Mouse (Mus musculus): ENCODE measurements around the gene Ccl22. TPM values are rescaled to one million over a fixed set of nuclear protein-coding genes. Genes with fewer than 3 reads are reported as not detected.

Ccl22 gene
- polyA plus RNA-seq, 1 experiment = not detected

DNA sequence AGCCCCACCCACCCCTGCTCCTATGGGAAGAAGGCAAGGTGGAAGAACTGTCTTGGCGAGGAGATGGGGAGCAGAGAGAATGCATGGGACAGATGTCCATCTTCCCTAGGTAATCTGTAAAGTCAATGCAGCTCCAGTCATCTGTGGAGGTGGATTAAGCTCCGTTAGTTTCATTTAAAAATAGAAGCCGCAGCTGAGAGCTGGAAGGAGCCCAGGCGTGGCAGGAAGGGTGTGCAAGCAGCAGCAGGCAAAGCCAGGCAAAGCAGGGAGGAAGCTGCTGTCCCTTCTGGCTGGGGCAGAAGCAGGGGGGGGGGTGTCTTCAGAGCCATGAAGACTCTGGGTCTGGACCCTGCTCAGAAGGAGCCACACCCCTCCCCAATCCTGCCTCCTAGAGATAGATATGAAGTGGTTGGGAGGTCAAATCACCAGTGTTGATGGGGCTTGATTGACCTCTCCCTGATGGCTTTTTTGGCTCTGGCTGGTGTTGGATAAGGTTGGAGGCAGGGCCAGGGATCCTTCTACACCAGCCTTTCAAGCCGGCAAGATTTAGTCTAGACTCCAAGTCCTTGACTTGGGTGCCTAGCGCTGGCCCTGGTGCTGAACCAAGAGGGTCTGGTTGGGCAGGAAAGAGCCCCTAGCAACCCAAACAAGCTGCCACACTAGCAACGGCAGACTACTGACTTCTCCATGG lies 55.0 kb downstream of the Ccl22 start:
- no peaks in the 10 kb centered on the region for H3K79me2 ChIP-seq (ENCODE audit: control insufficient read depth, insufficient read depth)
- no peak overlapping the region for H3K4me3 ChIP-seq (ENCODE audit: insufficient read depth, poor library complexity, severe bottlenecking)
- no peak for TF ChIP-seq USF1 (IDR thresholded peaks at IDR 0.05; ENCODE audit: low read depth)
- no peak for TF ChIP-seq MAX (IDR thresholded peaks at IDR 0.05)
- TF ChIP-seq CEBPB (IDR thresholded peaks at IDR 0.05; ENCODE audit: low read depth) = no peak
- no peak for TF ChIP-seq MYOD1 (IDR thresholded peaks at IDR 0.05; ENCODE audit: control insufficient read depth, insufficient read length, low read depth)
- TF ChIP-seq CTCF (IDR thresholded peaks at IDR 0.05; ENCODE audit: control insufficient read depth, insufficient read depth, insufficient read length) = no peak
- TF ChIP-seq MYOG (IDR thresholded peaks at IDR 0.05; ENCODE audit: control insufficient read depth, extremely low read depth, insufficient read length) = no peak
- no peak for TF ChIP-seq FOSL1 (IDR thresholded peaks at IDR 0.05; ENCODE audit: insufficient read depth, low read length, poor library complexity, severe bottlenecking)
- no peaks in the 10 kb centered on the region for H3K79me3 ChIP-seq (ENCODE audit: low read depth)
- no peaks in the 10 kb centered on the region for H3K36me3 ChIP-seq (ENCODE audit: control insufficient read depth, insufficient read depth)
- H3K27me3 ChIP-seq (ENCODE audit: control insufficient read depth, insufficient read depth, insufficient read length) = no peaks in the 10 kb centered on the region
- H3ac ChIP-seq (ENCODE audit: control insufficient read depth, insufficient read length, low read depth) = no peak overlapping the region

Other genes starting within 250 kb of the Ccl22 start
- gene Cpne2, start 212.6 kb upstream of the Ccl22 start, polyA plus RNA-seq (2012; fragmentation: generic; extraction: Trizol) = 59.9 TPM
- gene Rspry1, start 143.7 kb upstream of the Ccl22 start, polyA plus RNA-seq (2012; fragmentation: generic; extraction: Trizol) = 6.5 TPM
- 23.6 TPM for gene Fam192a, start 143.6 kb upstream of the Ccl22 start, polyA plus RNA-seq (2012; fragmentation: generic; extraction: Trizol)
- 65.5 TPM for gene Arl2bp, start 79.0 kb upstream of the Ccl22 start, polyA plus RNA-seq (2012; fragmentation: generic; extraction: Trizol)
- gene Pllp, start 49.3 kb upstream of the Ccl22 start, polyA plus RNA-seq (2012; fragmentation: generic; extraction: Trizol) = 0.07 TPM
- gene Cx3cl1, start 26.4 kb downstream of the Ccl22 start, polyA plus RNA-seq (2012; fragmentation: generic; extraction: Trizol) = 12.5 TPM
- 0.55 TPM for gene Ccl17, start 64.9 kb downstream of the Ccl22 start, polyA plus RNA-seq (2012; fragmentation: generic; extraction: Trizol)
- 44.0 TPM for gene Coq9, start 92.7 kb downstream of the Ccl22 start, polyA plus RNA-seq (2012; fragmentation: generic; extraction: Trizol)
- 115 TPM for gene Ciapin1, start 92.8 kb downstream of the Ccl22 start, polyA plus RNA-seq (2012; fragmentation: generic; extraction: Trizol)
- gene Polr2c, start 111.9 kb downstream of the Ccl22 start, polyA plus RNA-seq (2012; fragmentation: generic; extraction: Trizol) = 124 TPM
- gene Dok4, start 130.7 kb downstream of the Ccl22 start, polyA plus RNA-seq (2012; fragmentation: generic; extraction: Trizol) = 6.7 TPM
- gene Ccdc102a, start 172.5 kb downstream of the Ccl22 start, polyA plus RNA-seq (2012; fragmentation: generic; extraction: Trizol) = 28.1 TPM
- gene Adgrg5, start 178.1 kb downstream of the Ccl22 start, polyA plus RNA-seq (2012; fragmentation: generic; extraction: Trizol) = 0.18 TPM
- 2.8 TPM for gene Adgrg1, start 229.2 kb downstream of the Ccl22 start, polyA plus RNA-seq (2012; fragmentation: generic; extraction: Trizol)